Mouse (Mus musculus) midbrain, embryonic 15.5 days (tissue): ENCODE data around the gene Kcnmb1. TPM values are rescaled to one million over a fixed set of nuclear protein-coding genes. Genes with fewer than 3 reads are reported as not detected.

Experiments
- ATAC-seq: fragments of 200-750 bp; cut with Nextera tagmentation; replicated peaks from 2 replicates; pipeline ENCODE4 v1.8.0; 2017; ENCODE audit warnings: moderate TSS enrichment
- H3K27ac ChIP-seq: fragments of 300-500 bp; sonication (generic); 2 replicates; pipeline ENCODE4 v1.5.1; 2015; ENCODE audit warnings: mild to moderate bottlenecking, inconsistent platforms
- H3K27me3 ChIP-seq: fragments of 300-500 bp; sonication (generic); replicated peaks from 2 replicates; pipeline ENCODE4 v1.6.1; 2015; ENCODE audit warnings: inconsistent platforms
- H3K36me3 ChIP-seq: fragments of 300-500 bp; sonication (generic); replicated peaks from 2 replicates; pipeline ENCODE4 v1.6.1; 2015; ENCODE audit warnings: inconsistent platforms
- H3K4me1 ChIP-seq: fragments of 300-500 bp; sonication (generic); 2 replicates; pipeline ENCODE4 v1.6.1; 2015; ENCODE audit warnings: inconsistent platforms
- H3K4me2 ChIP-seq: fragments of 300-500 bp; sonication (generic); 2 replicates; pipeline ENCODE4 v1.6.1; 2015; ENCODE audit warnings: inconsistent platforms, mild to moderate bottlenecking, moderate library complexity
- H3K4me3 ChIP-seq: fragments of 300-500 bp; sonication (generic); 2 replicates; pipeline ENCODE4 v1.5.1; 2015; ENCODE audit warnings: mild to moderate bottlenecking, inconsistent platforms
- H3K9ac ChIP-seq: fragments of 300-500 bp; sonication (generic); 2 replicates; pipeline ENCODE4 v1.6.1; 2015; ENCODE audit warnings: mild to moderate bottlenecking, inconsistent platforms
- H3K9me3 ChIP-seq: fragments of 300-500 bp; sonication (generic); 2 replicates; pipeline ENCODE4 v1.6.1; 2016; ENCODE audit warnings: inconsistent platforms
- WGBS: fragments of 180-500 bp; shearing (Covaris S2); methylation state at CpG from one replicate; pipeline ENCODE4 v1.1.7; 2015; ENCODE audit warnings: mixed read lengths; 5-methylcytosine and 5-hydroxymethylcytosine counted together
- polyA plus RNA-seq: library from polyadenylated mRNA; unstranded; fragments of >200 nt; fragmentation: Nextera tagmentation; extraction: Ambion mirVana; gene quantifications from 2 replicates; pipeline ENCODE4 v1.2.1, GENCODE M21; 2015

The Kcnmb1 gene
- polyA plus RNA-seq, result 0.20 and 0.21 TPM in 2 replicates

- H3K4me2 ChIP-seq, result no peak within 1 kb of the TSS
- H3K9ac ChIP-seq, result no peak within 1 kb of the TSS
- H3K36me3 ChIP-seq, result no peaks in the 10 kb centered on the region
- H3K27me3 ChIP-seq, result no peaks in the 10 kb centered on the region
- ATAC-seq, result no peak
- H3K9me3 ChIP-seq, result no peaks in the 10 kb centered on the region
- 54% methylated on average over 6 of the region's 6 CpGs for WGBS
- no peaks in the 10 kb centered on the region for H3K4me1 ChIP-seq
- H3K4me3 ChIP-seq, result no peak within 1 kb of the TSS
- no peak within 1 kb of the TSS for H3K27ac ChIP-seq
Observed at GRCm38 (mm10) chr11:33962688-33963407, at the start of gene Kcnmb1. TSS of gene Kcnmb1 (plus strand) at chr11:33963013.

- no peak for ATAC-seq
- Histone ChIP-seq H3K27me3 (no peaks in the 10 kb centered on the region), H3K4me1 (peaks cover 15% of the 10 kb centered on the region), H3K9ac (no peak overlapping the region), H3K9me3 (no peaks in the 10 kb centered on the region), H3K27ac (no peak overlapping the region), H3K4me3 (no peak overlapping the region), H3K36me3 (no peaks in the 10 kb centered on the region), H3K4me2 (no peak overlapping the region)
- 79% methylated on average over 7 of the region's 7 CpGs for WGBS
Observed at GRCm38 (mm10) chr11:33913061-33913460, 49.8 kb upstream of the Kcnmb1 start.

GRCm38 (mm10) chr11:33914216-33914615 lies 48.6 kb upstream of the Kcnmb1 start:
- Histone ChIP-seq H3K4me2 (no peak overlapping the region), H3K4me3 (no peak overlapping the region), H3K9ac (no peak overlapping the region), H3K9me3 (no peaks in the 10 kb centered on the region), H3K27me3 (0 out of 2 replicates have a peak, but pooled peaks cover 3% of the 10 kb centered on the region), H3K27ac (no peak overlapping the region), H3K36me3 (no peaks in the 10 kb centered on the region), H3K4me1 (peaks cover 15% of the 10 kb centered on the region)
- no peak for ATAC-seq
- WGBS, result 70% methylated on average over 12 of the region's 12 CpGs

- Histone ChIP-seq H3K4me3 (no peak overlapping the region), H3K9me3 (no peaks in the 10 kb centered on the region), H3K9ac (no peak overlapping the region), H3K4me1 (peaks cover 3% of the 10 kb centered on the region; the same call in 1 of the 2 replicates), H3K27ac (no peak overlapping the region), H3K36me3 (no peaks in the 10 kb centered on the region), H3K4me2 (no peak overlapping the region), H3K27me3 (0 out of 2 replicates have a peak, but pooled peaks cover 3% of the 10 kb centered on the region)
- peak; percentile 80 for ATAC-seq
- 23% methylated on average over 6 of the region's 6 CpGs for WGBS
Observed at GRCm38 (mm10) chr11:33917574-33917973, 45.2 kb upstream of the Kcnmb1 start.

- ATAC-seq, result no peak
- no peak overlapping the region for H3K4me2 ChIP-seq
- no peaks in the 10 kb centered on the region for H3K36me3 ChIP-seq
- no peaks in the 10 kb centered on the region for H3K9me3 ChIP-seq
- H3K9ac ChIP-seq, result no peak overlapping the region
- H3K4me3 ChIP-seq, result no peak overlapping the region
- peaks cover 3% of the 10 kb centered on the region; the same call in 1 of the 2 replicates for H3K4me1 ChIP-seq
- H3K27ac ChIP-seq, result no peak overlapping the region
- 0 out of 2 replicates have a peak, but pooled peaks cover 3% of the 10 kb centered on the region for H3K27me3 ChIP-seq
- 18% methylated on average over 2 of the region's 2 CpGs for WGBS
Observed at GRCm38 (mm10) chr11:33918424-33918823, 44.4 kb upstream of the Kcnmb1 start.

GRCm38 (mm10) chr11:33919826-33920225 lies 43.0 kb upstream of the Kcnmb1 start:
- 0 out of 2 replicates have a peak, but pooled peaks cover 3% of the 10 kb centered on the region for H3K27me3 ChIP-seq
- WGBS, result 88% methylated on average over 7 of the region's 7 CpGs
- H3K27ac ChIP-seq, result no peak overlapping the region
- H3K9ac ChIP-seq, result no peak overlapping the region
- H3K4me3 ChIP-seq, result no peak overlapping the region
- H3K36me3 ChIP-seq, result no peaks in the 10 kb centered on the region
- H3K4me1 ChIP-seq, result peaks cover 3% of the 10 kb centered on the region; the same call in 1 of the 2 replicates
- no peak overlapping the region for H3K4me2 ChIP-seq
- ATAC-seq, result no peak
- no peaks in the 10 kb centered on the region for H3K9me3 ChIP-seq

GRCm38 (mm10) chr11:33921451-33921850 lies 41.4 kb upstream of the Kcnmb1 start:
- Histone ChIP-seq H3K36me3 (no peaks in the 10 kb centered on the region), H3K27me3 (0 out of 2 replicates have a peak, but pooled peaks cover 3% of the 10 kb centered on the region), H3K4me3 (no peak overlapping the region), H3K9ac (no peak overlapping the region), H3K4me1 (peaks cover 12% of the 10 kb centered on the region), H3K27ac (no peak overlapping the region), H3K9me3 (no peaks in the 10 kb centered on the region), H3K4me2 (no peak overlapping the region)
- ATAC-seq, result no peak
- WGBS, result 74% methylated on average over 13 of the region's 13 CpGs

- no peak overlapping the region for H3K4me3 ChIP-seq
- H3K9me3 ChIP-seq, result no peaks in the 10 kb centered on the region
- 0 out of 2 replicates have a peak, but pooled peaks cover 3% of the 10 kb centered on the region for H3K27me3 ChIP-seq
- peaks cover 11% of the 10 kb centered on the region for H3K4me1 ChIP-seq
- H3K36me3 ChIP-seq, result no peaks in the 10 kb centered on the region
- no peak overlapping the region for H3K9ac ChIP-seq
- 74% methylated on average over 3 of the region's 3 CpGs for WGBS
- H3K4me2 ChIP-seq, result no peak overlapping the region
- no peak for ATAC-seq
- no peak overlapping the region for H3K27ac ChIP-seq
Observed at GRCm38 (mm10) chr11:33923031-33923430, 39.8 kb upstream of the Kcnmb1 start.

- H3K4me3 ChIP-seq, result no peak overlapping the region
- peak; percentile 55; the same call in 1 of the 2 replicates for ATAC-seq
- H3K27me3 ChIP-seq, result no peaks in the 10 kb centered on the region
- H3K4me2 ChIP-seq, result no peak overlapping the region
- no peak overlapping the region for H3K27ac ChIP-seq
- peaks cover 15% of the 10 kb centered on the region for H3K4me1 ChIP-seq
- no peak overlapping the region for H3K9ac ChIP-seq
- no peaks in the 10 kb centered on the region for H3K9me3 ChIP-seq
- WGBS, result 58% methylated on average over 8 of the region's 8 CpGs
- H3K36me3 ChIP-seq, result no peaks in the 10 kb centered on the region
Observed at GRCm38 (mm10) chr11:33925778-33926177, 37.0 kb upstream of the Kcnmb1 start.

GRCm38 (mm10) chr11:33926551-33926950 lies 36.3 kb upstream of the Kcnmb1 start:
- Histone ChIP-seq H3K4me3 (no peak overlapping the region), H3K36me3 (no peaks in the 10 kb centered on the region), H3K4me2 (no peak overlapping the region), H3K4me1 (peaks cover 15% of the 10 kb centered on the region), H3K27ac (no peak overlapping the region), H3K9ac (no peak overlapping the region), H3K9me3 (no peaks in the 10 kb centered on the region), H3K27me3 (no peaks in the 10 kb centered on the region)
- ATAC-seq, result no peak
- 70% methylated on average over 2 of the region's 2 CpGs for WGBS

- Histone ChIP-seq H3K27me3 (no peaks in the 10 kb centered on the region), H3K9ac (no peak overlapping the region), H3K9me3 (no peaks in the 10 kb centered on the region), H3K4me1 (peaks cover 15% of the 10 kb centered on the region), H3K27ac (no peak overlapping the region), H3K4me2 (no peak overlapping the region), H3K36me3 (no peaks in the 10 kb centered on the region), H3K4me3 (no peak overlapping the region)
- 45% methylated on average over 6 of the region's 6 CpGs for WGBS
- no peak for ATAC-seq
Observed at GRCm38 (mm10) chr11:33927321-33927720, 35.5 kb upstream of the Kcnmb1 start.

- Histone ChIP-seq H3K36me3 (no peaks in the 10 kb centered on the region), H3K4me3 (no peak overlapping the region), H3K4me2 (no peak overlapping the region), H3K27me3 (no peaks in the 10 kb centered on the region), H3K4me1 (peaks cover 15% of the 10 kb centered on the region), H3K27ac (no peak overlapping the region), H3K9me3 (no peaks in the 10 kb centered on the region), H3K9ac (no peak overlapping the region)
- ATAC-seq, result no peak
- WGBS, result 75% methylated on average over 4 of the region's 4 CpGs
Observed at GRCm38 (mm10) chr11:33927836-33928235, 35.0 kb upstream of the Kcnmb1 start.

- Histone ChIP-seq H3K4me1 (peaks cover 15% of the 10 kb centered on the region), H3K9ac (no peak overlapping the region), H3K9me3 (no peaks in the 10 kb centered on the region), H3K4me3 (no peak overlapping the region), H3K27me3 (no peaks in the 10 kb centered on the region), H3K4me2 (no peak overlapping the region), H3K27ac (no peak overlapping the region), H3K36me3 (no peaks in the 10 kb centered on the region)
- WGBS, result 45% methylated on average over 7 of the region's 7 CpGs
- peak; percentile 52 for ATAC-seq
Observed at GRCm38 (mm10) chr11:33928658-33929057, 34.2 kb upstream of the Kcnmb1 start.
